Mouse (Mus musculus): ENCODE measurements around the gene Zdhhc14. TPM values are rescaled to one million over a fixed set of nuclear protein-coding genes. Genes with fewer than 3 reads are reported as not detected.

Zdhhc14 gene
- polyA plus RNA-seq, 2 experiments: 2.6 to 5.8 TPM

DNA sequence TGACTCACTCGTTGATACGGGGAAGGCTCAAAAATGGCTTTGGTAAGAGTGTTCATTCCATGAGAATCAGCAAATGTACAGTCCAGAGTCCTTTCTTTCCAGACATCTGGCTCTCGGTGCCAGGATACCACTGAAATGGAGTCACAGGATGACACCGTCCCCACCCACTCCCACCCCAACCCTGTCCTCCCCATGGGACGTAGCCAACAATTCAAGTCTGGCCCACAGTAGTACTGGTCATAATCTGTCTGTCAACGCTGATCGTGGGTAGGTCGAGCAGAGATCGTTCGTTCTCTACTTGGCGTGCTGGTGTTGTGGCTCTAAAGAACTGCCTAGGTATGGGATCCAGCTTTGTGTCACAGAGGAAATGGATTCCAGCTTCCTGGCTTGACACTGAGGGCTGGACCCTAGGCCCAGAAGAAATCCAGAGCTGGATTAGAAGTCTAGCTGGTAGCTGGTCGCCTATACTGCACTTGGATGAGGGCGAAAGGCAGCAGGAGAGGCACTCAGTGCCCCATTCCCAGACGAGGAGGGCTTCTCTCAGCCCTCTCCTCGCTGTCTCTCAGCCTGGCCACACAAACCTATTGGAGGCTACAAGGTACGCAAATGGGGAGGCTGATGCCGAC is 307.2 kb downstream of the Zdhhc14 start:
- H3K4me3 ChIP-seq (ENCODE audit: insufficient read depth in 1 of 2, low read depth in 2 of 2, low read length in 2 of 2): peak overlapping the region in 1 of 2 experiments; percentile 39; a peak in 1 of 4 replicates
- WGBS (ENCODE audit: insufficient replicate concordance): 64% methylated on average over 17 of the region's 17 CpGs
- ATAC-seq (ENCODE audit: insufficient read depth): no peak
- DNase-seq (ENCODE audit: low read depth in 3 of 3, low spot score in 3 of 3): no peak
- peak overlapping the region; percentile 63 for H3K4me2 ChIP-seq (ENCODE audit: low read depth)
- H3K27me3 ChIP-seq (ENCODE audit: control insufficient read depth, insufficient read depth, low read length): no peaks in the 10 kb centered on the region
- H3K4me1 ChIP-seq (replicated peaks; ENCODE audit: control insufficient read depth in 2 of 2, insufficient read depth in 2 of 2, low read length in 1 of 2): peaks cover 9 to 41% of the 10 kb centered on the region in 2 experiments
- TF ChIP-seq EP300 (IDR thresholded peaks at IDR 0.05; ENCODE audit: low read depth): no peak
- TF ChIP-seq CTCF (IDR thresholded peaks at IDR 0.05; ENCODE audit: low read depth): no peak
- H3K27ac ChIP-seq: no peak overlapping the region
- H3K9ac ChIP-seq (replicated peaks): no peak overlapping the region; the same call in 1 of the 2 replicates
- H3K36me3 ChIP-seq (replicated peaks; ENCODE audit: control insufficient read depth, insufficient read depth, low read depth): no peaks in the 10 kb centered on the region
- no peaks in the 10 kb centered on the region for H3K9me3 ChIP-seq (ENCODE audit: control insufficient read depth, low read length)

DNA sequence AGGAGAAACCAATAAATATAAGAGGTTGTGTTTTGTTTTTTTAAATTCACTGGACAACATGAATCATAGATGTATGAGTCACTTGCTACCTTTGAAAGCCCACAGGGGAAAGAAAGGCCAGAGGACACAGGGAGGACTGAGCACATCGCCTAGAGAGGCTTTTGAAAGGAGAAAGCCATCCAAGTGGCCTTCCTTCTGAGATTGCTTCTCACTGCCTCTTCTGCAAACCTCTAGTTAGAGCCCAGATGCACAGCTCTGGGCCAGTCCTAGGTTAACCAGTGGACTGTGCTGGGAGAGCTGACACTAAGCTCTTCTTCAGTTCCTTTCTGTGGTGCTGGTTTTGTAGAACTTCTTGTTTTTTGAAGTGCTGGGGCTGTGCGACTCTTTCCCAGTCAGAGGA is 307.9 kb downstream of the Zdhhc14 start:
- H3K4me3 ChIP-seq (ENCODE audit: insufficient read depth in 1 of 2, low read depth in 2 of 2, low read length in 2 of 2): no peak overlapping the region
- H3K4me1 ChIP-seq (replicated peaks; ENCODE audit: control insufficient read depth in 2 of 2, insufficient read depth in 2 of 2, low read length in 1 of 2): peaks cover 9 to 41% of the 10 kb centered on the region in 2 experiments
- 64% methylated on average over 2 of the region's 2 CpGs for WGBS (ENCODE audit: insufficient replicate concordance)
- TF ChIP-seq EP300 (IDR thresholded peaks at IDR 0.05; ENCODE audit: low read depth): no peak
- TF ChIP-seq CTCF (IDR thresholded peaks at IDR 0.05; ENCODE audit: low read depth): no peak
- H3K4me2 ChIP-seq (ENCODE audit: low read depth): peak overlapping the region; percentile 8
- no peak overlapping the region for H3K9ac ChIP-seq (replicated peaks)
- no peaks in the 10 kb centered on the region for H3K36me3 ChIP-seq (replicated peaks; ENCODE audit: control insufficient read depth, insufficient read depth, low read depth)
- no peaks in the 10 kb centered on the region for H3K27me3 ChIP-seq (ENCODE audit: control insufficient read depth, insufficient read depth, low read length)
- ATAC-seq (ENCODE audit: insufficient read depth) (no peak), DNase-seq (ENCODE audit: low read depth in 3 of 3, low spot score in 3 of 3) (no peak)
- H3K27ac ChIP-seq: no peak overlapping the region
- H3K9me3 ChIP-seq (ENCODE audit: control insufficient read depth, low read length): no peaks in the 10 kb centered on the region

DNA sequence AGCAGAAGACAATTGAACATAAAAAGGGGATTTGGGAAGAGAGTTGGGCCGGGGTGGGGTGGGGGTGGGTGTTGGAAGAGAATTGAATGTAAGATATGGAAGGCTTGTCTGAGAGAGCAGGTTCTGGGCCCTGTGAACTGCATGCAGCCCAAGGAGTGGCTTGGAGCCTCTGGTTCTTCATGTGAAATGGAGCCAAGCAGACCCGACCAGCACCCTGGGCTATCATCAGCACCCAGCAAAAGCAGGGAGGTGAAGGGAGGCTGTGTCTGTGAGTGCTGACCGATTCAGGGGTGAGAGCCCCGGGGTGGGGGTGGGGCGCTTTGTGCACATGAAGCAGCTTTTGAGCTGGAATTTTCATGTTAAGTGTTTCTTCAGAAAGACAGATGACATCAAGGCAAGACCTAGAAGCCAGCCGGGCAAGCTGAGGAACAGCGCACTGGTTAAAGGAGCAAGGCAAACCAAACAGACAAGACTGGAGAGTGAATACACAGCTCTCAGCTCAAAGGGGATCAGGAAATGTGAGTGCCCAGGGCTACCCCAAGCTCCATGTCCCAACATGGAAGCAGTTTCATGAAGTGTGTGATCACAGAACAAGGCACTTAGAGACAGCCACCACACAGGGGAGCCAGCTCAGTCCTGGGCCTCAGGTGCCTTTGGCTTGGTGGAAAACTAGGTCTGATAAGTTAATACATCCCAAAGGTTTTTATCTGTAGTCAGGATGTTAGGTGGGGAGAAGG is 308.6 kb downstream of the Zdhhc14 start:
- no peak for ATAC-seq (ENCODE audit: insufficient read depth)
- Histone ChIP-seq H3K36me3 (replicated peaks; ENCODE audit: control insufficient read depth, insufficient read depth, low read depth) (no peaks in the 10 kb centered on the region), H3K4me3 (ENCODE audit: insufficient read depth in 1 of 2, low read depth in 2 of 2, low read length in 2 of 2) (no peak overlapping the region), H3K27ac (no peak overlapping the region), H3K4me1 (replicated peaks; ENCODE audit: control insufficient read depth in 2 of 2, insufficient read depth in 2 of 2, low read length in 1 of 2) (peaks cover 9 to 41% of the 10 kb centered on the region in 2 experiments), H3K27me3 (ENCODE audit: control insufficient read depth, insufficient read depth, low read length) (no peaks in the 10 kb centered on the region), H3K9ac (replicated peaks) (no peak overlapping the region), H3K4me2 (ENCODE audit: low read depth) (no peak overlapping the region; the same call in 1 of the 2 replicates), H3K9me3 (ENCODE audit: control insufficient read depth, low read length) (no peaks in the 10 kb centered on the region)
- WGBS (ENCODE audit: insufficient replicate concordance): 57% methylated on average over 7 of the region's 7 CpGs
- no peak for DNase-seq (ENCODE audit: low read depth in 3 of 3, low spot score in 3 of 3)
- TF ChIP-seq CTCF (IDR thresholded peaks at IDR 0.05; ENCODE audit: low read depth) (no peak), EP300 (IDR thresholded peaks at IDR 0.05; ENCODE audit: low read depth) (no peak)

DNA sequence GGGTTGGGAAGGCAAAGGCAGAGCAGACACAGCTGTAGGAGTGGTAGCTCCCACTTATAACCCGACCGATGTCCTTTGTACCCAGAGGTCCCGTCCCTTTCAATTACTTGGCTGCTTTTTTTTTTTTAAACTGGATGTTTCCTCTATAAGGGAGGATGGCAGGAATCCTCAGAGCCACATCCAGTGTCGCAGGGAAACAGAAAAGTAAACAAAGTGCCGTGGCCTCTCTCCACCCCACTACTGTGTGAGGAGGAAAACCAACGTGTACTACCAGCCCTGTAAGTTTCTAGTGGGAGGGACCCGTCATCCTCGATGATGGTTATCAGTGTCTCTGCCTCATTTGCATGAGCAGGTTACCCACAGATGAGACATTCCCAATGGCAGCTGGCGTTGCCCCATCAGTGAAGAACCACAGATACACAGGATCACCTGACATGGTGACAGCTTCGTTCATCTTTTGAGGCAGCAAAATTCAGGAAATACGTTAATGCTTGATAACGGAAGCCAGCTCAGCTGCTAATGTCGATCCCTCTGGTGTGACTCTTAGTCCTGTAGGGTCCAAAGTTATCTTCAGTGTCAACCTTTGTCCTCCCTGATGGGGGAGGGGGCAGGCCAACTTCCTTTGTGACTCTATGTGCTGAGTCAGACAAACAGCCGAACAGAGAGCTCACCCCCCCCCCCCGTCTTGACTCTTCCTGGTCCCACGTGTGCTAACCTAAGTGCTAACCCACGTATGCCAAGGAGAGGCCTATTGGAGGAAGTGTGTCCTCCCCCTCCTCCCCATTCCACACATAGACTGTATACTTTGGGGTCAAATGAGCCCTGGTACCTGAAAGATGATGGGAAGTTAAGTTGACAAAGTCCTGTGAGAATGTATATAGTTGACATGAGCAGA is 309.7 kb downstream of the Zdhhc14 start:
- Histone ChIP-seq H3K4me3 (ENCODE audit: insufficient read depth in 1 of 2, low read depth in 2 of 2, low read length in 2 of 2) (no peak overlapping the region), H3K36me3 (replicated peaks; ENCODE audit: control insufficient read depth, insufficient read depth, low read depth) (no peaks in the 10 kb centered on the region), H3K9me3 (ENCODE audit: control insufficient read depth, low read length) (no peaks in the 10 kb centered on the region), H3K27me3 (ENCODE audit: control insufficient read depth, insufficient read depth, low read length) (no peaks in the 10 kb centered on the region), H3K4me2 (ENCODE audit: low read depth) (peak overlapping the region; percentile 26), H3K27ac (no peak overlapping the region), H3K9ac (replicated peaks) (no peak overlapping the region), H3K4me1 (replicated peaks; ENCODE audit: control insufficient read depth in 2 of 2, insufficient read depth in 2 of 2, low read length in 1 of 2) (peaks cover 9 to 34% of the 10 kb centered on the region in 2 experiments)
- 12% methylated on average over 17 of the region's 17 CpGs for WGBS (ENCODE audit: insufficient replicate concordance)
- TF ChIP-seq EP300 (IDR thresholded peaks at IDR 0.05; ENCODE audit: low read depth) (no peak), CTCF (IDR thresholded peaks at IDR 0.05; ENCODE audit: low read depth) (no peak)
- ATAC-seq (ENCODE audit: insufficient read depth) (no peak), DNase-seq (ENCODE audit: low read depth in 3 of 3, low spot score in 3 of 3) (no peak)

DNA sequence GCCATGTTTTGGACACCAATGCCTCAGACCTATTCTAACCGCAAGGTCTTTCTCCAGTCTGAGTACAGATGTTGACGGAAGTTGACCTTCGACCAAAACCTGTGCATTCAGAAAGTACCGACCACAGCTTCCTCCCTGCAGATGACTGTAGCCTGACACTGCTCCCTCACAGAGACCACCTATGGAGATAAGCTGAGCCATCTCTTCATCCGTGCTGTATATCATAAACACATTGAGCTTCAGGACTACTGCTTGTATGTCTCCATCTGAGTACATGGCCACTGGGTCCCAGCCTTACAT is 310.2 kb downstream of the Zdhhc14 start:
- Histone ChIP-seq H3K4me2 (ENCODE audit: low read depth) (no peak overlapping the region), H3K27ac (no peak overlapping the region), H3K9me3 (ENCODE audit: control insufficient read depth, low read length) (no peaks in the 10 kb centered on the region), H3K4me1 (replicated peaks; ENCODE audit: control insufficient read depth in 2 of 2, insufficient read depth in 2 of 2, low read length in 1 of 2) (peaks cover 9 to 36% of the 10 kb centered on the region in 2 experiments), H3K36me3 (replicated peaks; ENCODE audit: control insufficient read depth, insufficient read depth, low read depth) (no peaks in the 10 kb centered on the region), H3K27me3 (ENCODE audit: control insufficient read depth, insufficient read depth, low read length) (no peaks in the 10 kb centered on the region), H3K4me3 (ENCODE audit: insufficient read depth in 1 of 2, low read depth in 2 of 2, low read length in 2 of 2) (no peak overlapping the region), H3K9ac (replicated peaks) (no peak overlapping the region)
- DNase-seq (ENCODE audit: low read depth in 3 of 3, low spot score in 3 of 3): no peak
- WGBS (ENCODE audit: insufficient replicate concordance): 32% methylated on average over 5 of the region's 5 CpGs
- no peak for ATAC-seq (ENCODE audit: insufficient read depth)
- TF ChIP-seq CTCF (IDR thresholded peaks at IDR 0.05; ENCODE audit: low read depth) (no peak), EP300 (IDR thresholded peaks at IDR 0.05; ENCODE audit: low read depth) (no peak)

Other genes with a start within 250 kb of the Zdhhc14 start
- 0.02 and 0.09 TPM in 2 replicates for gene Ldhal6b, start 73.8 kb upstream of the Zdhhc14 start, polyA plus RNA-seq (2012; rRNA removed)
- gene Ldhal6b, start 73.8 kb upstream of the Zdhhc14 start, polyA plus RNA-seq (2014; fragmentation: Nextera tagmentation; extraction: Ambion mirVana): not detected in 2 replicates
- 9.7 and 10.5 TPM in 2 replicates for gene Tmem242, start 52.3 kb upstream of the Zdhhc14 start, polyA plus RNA-seq (2012; rRNA removed)
- 42.1 and 42.5 TPM in 2 replicates for gene Tmem242, start 52.3 kb upstream of the Zdhhc14 start, polyA plus RNA-seq (2014; fragmentation: Nextera tagmentation; extraction: Ambion mirVana)